8 mouse cellular contexts compared by ENCODE assay signal in genomic region chr2:168742649-168743048, GRCm38 (mm10). TPM values are rescaled to one million over a fixed set of nuclear protein-coding genes. Genes with fewer than 3 reads are reported as not detected.
DNase-seq lines count a peak whose midpoint lies in the region; ATAC-seq and TF ChIP-seq lines count a peak whose summit lies in the region.

No protein-coding gene starts in this region.

- peaks cover 14% of the 10 kb centered on the region for H3K4me1 ChIP-seq in midbrain, embryonic 15.5 days
- H3K4me1 ChIP-seq in thymus, adult 2 months (replicated peaks; ENCODE audit: control insufficient read depth, insufficient read depth, low read length) = peaks cover 3% of the 10 kb centered on the region; the same call in 1 of the 2 replicates

- H3K36me3 ChIP-seq in midbrain, embryonic 15.5 days (replicated peaks) = no peaks in the 10 kb centered on the region
- no peaks in the 10 kb centered on the region for H3K36me3 ChIP-seq in thymus, adult 2 months (ENCODE audit: control insufficient read depth, insufficient read depth, low read length)

- H3K4me3 ChIP-seq in gastrocnemius, adult 2 months = no peak overlapping the region; the same call in 1 of the 2 replicates
- H3K4me3 ChIP-seq in midbrain, embryonic 15.5 days = peak overlapping the region; percentile 97
- no peak overlapping the region for H3K4me3 ChIP-seq in thymus, adult 2 months (ENCODE audit: control insufficient read depth, insufficient read depth, low read length)

- TF ChIP-seq POLR2A in thymus, adult 2 months (IDR thresholded peaks at IDR 0.05; ENCODE audit: control insufficient read depth, extremely low read depth, insufficient read depth, low read length, poor library complexity) = no peak

- intact Hi-C loops in gastrocnemius, adult 2 months (cut with DNase I) = loop anchor here (1.0 kb wide), 1 partner anchor 51 kb away; no protein-coding TSS in a partner anchor
- intact Hi-C loops in gastrocnemius, postnatal 36 days (cut with DNase I) = loop anchor here (10.0 kb wide), 1 partner anchor 278 kb away; no protein-coding TSS in a partner anchor
- intact Hi-C loops in heart, postnatal 14 days (cut with DNase I) = loop anchor here (1.0 to 5.0 kb wide), 2 partner anchors 51 to 275 kb away; no protein-coding TSS in a partner anchor
- intact Hi-C loops in left cerebral cortex, postnatal 4 days (cut with DNase I) = no loop called here

- H3K27ac ChIP-seq in gastrocnemius, adult 2 months = no peak overlapping the region
- H3K27ac ChIP-seq in midbrain, embryonic 15.5 days = peak overlapping the region; percentile 98
- no peak overlapping the region for H3K27ac ChIP-seq in thymus, adult 2 months (ENCODE audit: control insufficient read depth, insufficient read depth, low read length)

- H3K27me3 ChIP-seq in Patski = no peaks in the 10 kb centered on the region
- H3K27me3 ChIP-seq in midbrain, embryonic 15.5 days (replicated peaks) = no peaks in the 10 kb centered on the region
- H3K27me3 ChIP-seq in thymus, adult 2 months (ENCODE audit: control insufficient read depth, insufficient read depth, low read length) = no peaks in the 10 kb centered on the region

- TF ChIP-seq CTCF in gastrocnemius, adult 2 months (IDR thresholded peaks at IDR 0.05) = peak; percentile 90
- peak; percentile 71 for TF ChIP-seq CTCF in Patski (IDR thresholded peaks at IDR 0.05)
- TF ChIP-seq CTCF in thymus, adult 2 months (IDR thresholded peaks at IDR 0.05; ENCODE audit: borderline replicate concordance, control insufficient read depth, extremely low read depth, insufficient read depth, low read length, poor library complexity) = no peak

- no peaks in the 10 kb centered on the region for H3K9me3 ChIP-seq in midbrain, embryonic 15.5 days

- H3K9ac ChIP-seq in midbrain, embryonic 15.5 days = peak overlapping the region; percentile 94; the same call in 1 of the 2 replicates

- CTCF ChIA-PET in Patski (lab: Charles Lee) = interaction anchor here (1.5 to 1.8 kb wide), 2 partner anchors 18 to 51 kb away, joined by 3 to 7 read pairs; no protein-coding TSS in a partner anchor

- ATAC-seq in Patski = no peak
- ATAC-seq in midbrain, embryonic 15.5 days (replicated peaks) = 0 out of 2 replicates have a peak, but pooled peaks have one; percentile 1

- in situ Hi-C loops in Patski (cut with MboI; ENCODE audit: low pct_unique_long_range_greater_than_20kb) = no loop called here

- 20% methylated on average over 7 of the region's 7 CpGs for whole genome bisulfite sequencing in midbrain, embryonic 15.5 days
- 19% methylated on average over 7 of the region's 7 CpGs for WGBS in thymus, adult 2 months

- DNase-seq in gastrocnemius, adult 2 months = peak; percentile 50
- DNase-seq in gastrocnemius, postnatal 36 days = no peak
- no peak for DNase-seq in Patski (ENCODE audit: low read depth, low spot score)
- DNase-seq in embryo, embryonic 9.5 days (ENCODE audit: extremely low spot score) = peak; percentile 49
- DNase-seq in heart, postnatal 14 days = peak; percentile 56 to 71
- DNase-seq in left cerebral cortex, postnatal 4 days = peak; percentile 65
- DNase-seq in thymus, adult 2 months = peak; percentile 65

- peak overlapping the region; percentile 54 for H3K4me2 ChIP-seq in midbrain, embryonic 15.5 days

- POLR2A ChIA-PET in Patski (lab: Charles Lee) = interaction anchor here (0.7 kb wide), 1 partner anchor 156 kb away, joined by 3 read pairs; no protein-coding TSS in a partner anchor

RNA-seq across cellular contexts. Expression of gene Atp9a, which starts 0.4 kb away (rescaled TPM):
- total RNA-seq in gastrocnemius, adult 2 months (2021) = 10 to 100 TPM; 15.3 to 25.0 TPM
- total RNA-seq in gastrocnemius, postnatal 36 days (2021) = 10 to 100 TPM; 12.7 to 14.7 TPM
- polyA plus RNA-seq in Patski (2021) = 29.5 TPM
- 10 to 100 TPM; 45.9 to 46.2 TPM for total RNA-seq in heart, postnatal 14 days (2021)
- 100 to 1,000 TPM; 448 to 467 TPM for total RNA-seq in left cerebral cortex, postnatal 4 days (2021)
- 155 and 179 TPM in 2 replicates for polyA plus RNA-seq in midbrain, embryonic 15.5 days (2015; fragmentation: Nextera tagmentation; extraction: Ambion mirVana)
- polyA plus RNA-seq in thymus, adult 2 months (2012; rRNA removed) = 20.5 and 29.9 TPM in 2 replicates

RNA-seq across cellular contexts. Expression of gene Sall4, which starts 25.1 kb away (rescaled TPM):
- 1 to 10 TPM; 1.6 to 2.4 TPM for total RNA-seq in gastrocnemius, adult 2 months (2021)
- 1 to 10 TPM; 1.7 to 2.1 TPM for total RNA-seq in gastrocnemius, postnatal 36 days (2021)
- not detected for polyA plus RNA-seq in Patski (2021)
- 1 to 10 TPM; 1.6 to 2.7 TPM for total RNA-seq in heart, postnatal 14 days (2021)
- not detected for total RNA-seq in left cerebral cortex, postnatal 4 days (2021)
- polyA plus RNA-seq in midbrain, embryonic 15.5 days (2015; fragmentation: Nextera tagmentation; extraction: Ambion mirVana) = 1.2 and 1.3 TPM in 2 replicates
- 0.04 TPM in 1 of 2 replicates, not detected in the other for polyA plus RNA-seq in thymus, adult 2 months (2012; rRNA removed)

Comparison
In these comparisons a context has a peak if more than half of its experiments do, and no peak if none do; other contexts are left out.
1. DNase-seq: peak in gastrocnemius, adult 2 months (single experiment), embryo, embryonic 9.5 days (single experiment), heart, postnatal 14 days (2 of 2), left cerebral cortex, postnatal 4 days (single experiment) and thymus, adult 2 months (single experiment); none in gastrocnemius, postnatal 36 days (0 of 2) and Patski (single experiment).
2. RNA of gene Atp9a, which starts 0.4 kb away (total RNA-seq): 448 to 467 TPM in left cerebral cortex, postnatal 4 days; 45.9 to 46.2 TPM in heart, postnatal 14 days, 15.3 to 25.0 TPM in gastrocnemius, adult 2 months and 12.7 to 14.7 TPM in gastrocnemius, postnatal 36 days; every median in the first group is over 4 times any median in the second.